Mouse (Mus musculus): Measurements from ENCODE around the gene Carmil1.

GRCm38 (mm10) chr13:24036150-24036549 is 244.4 kb downstream of the Carmil1 start:
- TF ChIP-seq CTCF (IDR thresholded peaks at IDR 0.05; ENCODE audit: insufficient read depth, low read depth, low read length) (no peak), POLR2A (IDR thresholded peaks at IDR 0.05; ENCODE audit: insufficient read depth, low read depth, low read length) (no peak)

Data from olfactory bulb, adult 2 months (tissue).